Mouse (Mus musculus): ENCODE data around the gene Serpini2. TPM values are rescaled to one million over a fixed set of nuclear protein-coding genes. Genes with fewer than 3 reads are reported as not detected.

Gene Serpini2
- not detected in 2 replicates for polyA plus RNA-seq (2012)

DNA sequence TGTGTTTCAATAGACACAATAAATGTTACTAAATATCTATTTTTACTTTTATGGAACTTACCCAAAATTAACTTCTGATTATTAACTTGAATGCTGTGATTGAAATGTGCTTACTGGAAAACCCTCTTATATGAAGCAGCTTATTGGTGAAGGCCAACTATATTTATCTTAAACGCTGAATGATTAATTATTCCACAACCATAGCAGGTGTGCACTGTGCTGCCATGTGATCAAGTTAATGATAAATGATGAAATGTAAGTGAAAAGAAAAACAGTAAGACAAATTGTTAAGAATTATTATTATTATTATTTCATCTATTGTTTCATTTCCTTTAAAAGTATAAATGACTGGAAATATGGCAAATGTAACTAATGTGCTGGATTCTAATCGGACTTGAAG is at the start of gene Serpini2:
Serpini2 (minus strand) TSS at position 101 of the 400 bp plus-strand sequence.
- no peak for TF ChIP-seq GATA1 (IDR thresholded peaks at IDR 0.05; ENCODE audit: low read length)

DNA sequence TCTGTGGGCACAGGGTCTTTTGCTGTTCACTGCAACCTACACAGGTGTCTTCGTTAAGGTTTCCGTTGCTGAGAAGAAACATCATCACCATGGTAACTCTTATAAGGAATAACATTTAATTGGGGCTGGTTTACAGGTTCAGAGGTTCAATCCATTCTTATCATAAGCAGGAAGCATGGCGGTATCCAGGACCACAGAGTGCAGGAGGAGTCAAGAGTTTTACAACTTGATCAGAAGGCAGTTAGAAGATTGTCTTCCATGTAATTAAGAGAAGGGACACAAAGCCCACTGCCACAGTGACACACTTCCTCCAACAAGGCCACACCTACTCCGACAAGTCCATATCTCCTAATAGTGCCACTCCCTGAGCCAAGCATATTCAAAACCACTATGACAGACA is 39.0 kb upstream of the Serpini2 start:
- no peak for TF ChIP-seq GATA1 (IDR thresholded peaks at IDR 0.05; ENCODE audit: low read length)

DNA sequence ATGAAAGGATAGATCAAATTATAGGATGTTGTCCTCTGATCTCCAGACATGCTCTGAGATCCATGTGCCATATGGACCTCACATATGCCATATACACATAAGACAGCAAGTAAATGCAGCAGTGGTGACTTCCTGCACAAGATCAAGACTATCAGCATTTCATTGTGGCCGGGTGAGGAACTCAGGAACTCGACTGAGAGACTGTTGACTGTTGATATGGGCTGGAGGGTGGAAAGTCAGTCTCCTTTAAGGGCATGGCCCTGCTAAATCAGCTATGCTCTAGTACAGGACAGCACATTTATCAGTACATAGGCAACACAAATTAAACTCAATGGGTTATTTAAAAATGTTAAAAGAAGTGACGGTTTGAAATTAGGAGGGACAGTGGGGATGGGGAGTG is 38.4 kb upstream of the Serpini2 start:
- TF ChIP-seq GATA1 (IDR thresholded peaks at IDR 0.05; ENCODE audit: low read length), result no peak

DNA sequence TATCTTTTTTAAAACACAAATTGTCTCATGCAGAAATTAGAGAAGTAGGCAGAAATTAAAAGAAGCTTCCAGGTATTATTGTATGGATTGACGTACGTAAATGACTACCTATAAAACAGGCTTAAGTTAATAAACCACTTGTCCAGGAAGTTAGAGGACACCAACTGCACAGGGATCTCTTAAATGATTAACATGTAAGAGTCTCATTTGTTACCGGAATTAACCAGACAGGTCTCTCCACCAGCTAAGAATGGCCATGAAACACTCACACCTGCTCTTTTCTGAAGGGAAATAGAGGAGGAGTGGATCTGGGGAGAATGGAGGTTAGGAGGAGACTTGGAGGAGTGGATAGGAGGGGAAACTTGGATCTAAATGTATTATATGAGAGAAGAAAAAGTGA is 35.7 kb upstream of the Serpini2 start:
- no peak for TF ChIP-seq GATA1 (IDR thresholded peaks at IDR 0.05; ENCODE audit: low read length)

DNA sequence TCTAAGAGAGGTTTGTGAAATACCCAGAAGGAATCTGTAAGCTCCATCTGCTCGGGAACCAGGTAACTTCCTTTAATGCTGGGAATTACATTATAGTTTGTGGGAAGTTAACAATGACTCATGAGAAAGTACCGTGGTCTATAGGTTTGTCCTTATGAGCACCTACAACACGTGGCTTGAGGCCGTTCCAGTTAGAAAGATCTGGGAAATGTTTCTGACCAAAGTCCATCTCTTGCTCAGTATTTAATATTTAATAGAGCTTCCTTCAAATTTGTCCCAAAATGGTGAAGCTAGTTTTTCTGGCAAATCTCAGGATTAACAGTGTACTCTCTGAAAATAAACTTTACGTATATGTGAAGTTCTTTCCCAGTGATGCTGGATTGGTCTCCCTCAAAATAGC is 34.7 kb upstream of the Serpini2 start:
- TF ChIP-seq GATA1 (IDR thresholded peaks at IDR 0.05; ENCODE audit: low read length), result no peak

DNA sequence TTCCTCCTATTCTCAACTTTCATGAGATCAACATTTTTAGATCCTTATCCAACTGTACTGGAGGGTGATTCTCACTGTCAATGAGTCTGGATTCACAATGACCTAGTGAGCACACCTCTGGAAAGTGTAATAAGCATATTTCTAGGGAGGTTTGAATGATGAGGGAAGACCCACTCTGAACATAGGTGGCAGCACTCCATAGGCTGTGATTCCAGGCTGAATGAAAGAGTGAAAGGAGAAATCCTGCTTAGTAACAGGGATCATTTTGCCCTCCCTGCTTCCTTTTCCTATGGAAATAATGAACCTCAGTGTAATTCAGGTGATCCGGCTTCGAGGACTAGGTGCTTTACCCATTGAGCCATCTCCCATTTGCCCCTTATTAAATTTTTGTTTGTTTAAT is 31.2 kb upstream of the Serpini2 start:
- TF ChIP-seq GATA1 (IDR thresholded peaks at IDR 0.05; ENCODE audit: low read length), result no peak

DNA sequence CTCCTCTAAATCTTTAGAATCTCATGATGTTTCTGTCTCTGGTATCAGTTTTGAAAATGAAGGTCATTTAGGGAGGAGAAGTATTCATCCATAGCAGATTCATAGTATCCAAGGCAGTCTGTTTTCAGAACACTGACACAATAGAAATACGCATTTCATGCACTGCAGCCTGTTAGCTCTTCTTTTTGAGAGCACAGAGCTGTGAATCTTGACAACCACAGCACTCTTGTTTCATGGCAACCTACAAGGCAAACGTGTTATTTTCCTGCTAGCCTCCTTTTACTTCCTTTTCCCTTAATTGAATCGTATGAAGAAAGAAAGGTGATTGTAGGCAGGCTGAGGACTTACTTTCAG is 27.9 kb upstream of the Serpini2 start:
- no peak for TF ChIP-seq GATA1 (IDR thresholded peaks at IDR 0.05; ENCODE audit: low read length)

DNA sequence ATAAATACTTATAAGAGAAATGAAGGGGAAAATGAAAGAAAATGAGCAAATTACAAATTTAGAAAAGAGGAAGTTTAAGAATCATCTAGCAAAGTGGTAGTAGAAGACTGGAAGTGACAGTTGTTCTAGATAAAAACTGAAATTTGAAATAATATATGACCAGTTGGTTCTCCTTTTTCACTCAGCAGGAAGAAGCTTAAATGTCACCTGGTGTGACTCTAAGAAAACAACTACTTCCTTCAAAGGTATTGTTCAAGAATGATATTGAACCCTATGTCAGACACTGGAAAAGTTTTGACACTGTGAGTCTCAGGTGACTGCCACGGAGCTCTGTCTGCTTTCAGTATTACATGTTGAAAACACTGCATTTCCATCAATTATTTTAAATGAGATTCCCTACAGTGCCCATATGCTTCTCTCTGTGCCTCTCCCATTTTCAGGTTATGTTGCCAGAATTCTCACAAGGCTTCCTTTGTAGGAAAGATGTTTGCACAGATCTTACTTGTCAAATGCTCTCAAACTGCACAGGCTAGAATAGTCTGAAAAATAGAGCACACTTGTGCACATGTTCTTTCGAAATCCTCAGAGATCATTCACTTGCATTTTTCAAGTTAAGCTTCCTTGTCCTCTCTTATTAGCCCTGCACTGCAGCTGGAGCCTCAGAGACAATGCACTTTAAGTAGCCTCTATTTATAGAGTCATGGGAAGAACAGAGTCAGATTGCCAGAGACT is 27.3 kb upstream of the Serpini2 start:
- no peak for TF ChIP-seq GATA1 (IDR thresholded peaks at IDR 0.05; ENCODE audit: low read length)

DNA sequence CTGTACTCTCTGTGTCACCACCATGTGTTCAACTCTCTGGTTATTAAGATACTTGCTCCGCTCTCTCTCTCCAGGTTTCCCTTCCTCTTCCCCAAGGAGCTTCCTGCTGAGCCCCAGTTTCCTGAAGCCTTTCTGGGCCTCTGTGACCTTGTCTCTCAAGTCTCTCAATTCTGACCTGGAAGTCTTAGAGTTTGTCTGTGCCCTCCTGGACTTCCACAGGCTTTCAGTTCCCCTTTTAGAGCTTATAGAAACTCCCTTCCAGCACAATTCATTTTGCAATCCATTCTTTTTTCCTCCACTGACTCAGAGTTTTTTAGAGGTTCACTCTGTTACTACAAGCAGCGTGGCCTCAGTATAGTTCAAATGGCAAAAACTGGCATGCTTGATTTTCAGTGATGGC is 23.4 kb upstream of the Serpini2 start:
- TF ChIP-seq GATA1 (IDR thresholded peaks at IDR 0.05; ENCODE audit: low read length), result no peak

DNA sequence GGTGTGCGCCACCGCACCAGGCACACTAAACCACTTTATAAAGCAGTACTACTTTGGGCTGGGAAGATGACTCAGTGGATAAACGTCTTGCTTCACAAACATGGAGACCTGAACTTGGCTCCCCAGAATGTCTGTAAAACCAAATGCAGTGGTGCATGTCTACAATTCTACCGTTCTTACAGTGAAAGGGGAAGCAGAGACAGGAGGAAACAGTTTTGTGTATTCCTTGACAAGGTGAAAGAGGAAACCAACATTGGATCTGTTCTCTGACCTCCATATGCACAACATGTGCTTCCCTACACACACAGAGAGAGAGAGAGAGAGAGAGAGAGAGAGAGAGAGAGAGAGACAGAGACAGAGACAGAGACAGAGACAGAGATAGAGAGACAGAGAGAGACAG is 7.6 kb upstream of the Serpini2 start:
- no peak for TF ChIP-seq GATA1 (IDR thresholded peaks at IDR 0.05; ENCODE audit: low read length)

DNA sequence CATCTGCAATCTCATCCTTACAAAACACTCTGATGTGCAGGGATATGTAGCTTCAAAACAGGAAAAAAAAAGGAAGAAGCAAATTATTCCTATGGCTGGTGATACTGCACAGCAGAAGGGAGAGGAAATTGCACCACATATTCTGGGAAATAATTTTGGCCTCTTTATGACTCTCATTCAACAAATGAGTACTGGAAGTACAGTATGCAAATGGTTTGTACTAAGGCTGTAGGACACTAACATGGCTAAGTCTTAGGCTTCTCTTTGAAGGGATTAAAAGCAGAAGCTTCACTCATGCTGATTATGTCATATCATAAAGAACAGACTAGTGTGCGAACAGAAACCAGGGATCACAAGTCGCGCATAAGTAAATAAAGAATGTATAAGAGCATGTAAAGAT is 6.6 kb upstream of the Serpini2 start:
- no peak for TF ChIP-seq GATA1 (IDR thresholded peaks at IDR 0.05; ENCODE audit: low read length)

DNA sequence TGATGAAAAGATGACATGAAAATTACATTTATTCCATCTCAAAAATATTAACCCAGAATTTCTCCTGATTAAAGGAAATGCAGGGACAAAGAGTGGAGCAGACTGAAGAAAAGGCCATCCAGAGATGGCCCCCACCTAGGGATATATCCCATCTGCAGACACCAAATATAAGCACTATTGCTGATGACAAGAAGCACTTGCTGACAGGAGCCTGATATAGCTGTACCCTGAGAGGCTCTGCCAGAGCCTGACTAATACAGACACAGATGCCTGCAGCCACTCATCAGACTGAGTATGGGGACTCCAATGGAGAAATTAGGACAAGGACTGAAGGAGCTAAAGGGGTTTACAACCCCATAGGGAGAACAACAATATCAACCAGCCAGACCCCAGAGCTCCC is 5.2 kb upstream of the Serpini2 start:
- no peak for TF ChIP-seq GATA1 (IDR thresholded peaks at IDR 0.05; ENCODE audit: low read length)

DNA sequence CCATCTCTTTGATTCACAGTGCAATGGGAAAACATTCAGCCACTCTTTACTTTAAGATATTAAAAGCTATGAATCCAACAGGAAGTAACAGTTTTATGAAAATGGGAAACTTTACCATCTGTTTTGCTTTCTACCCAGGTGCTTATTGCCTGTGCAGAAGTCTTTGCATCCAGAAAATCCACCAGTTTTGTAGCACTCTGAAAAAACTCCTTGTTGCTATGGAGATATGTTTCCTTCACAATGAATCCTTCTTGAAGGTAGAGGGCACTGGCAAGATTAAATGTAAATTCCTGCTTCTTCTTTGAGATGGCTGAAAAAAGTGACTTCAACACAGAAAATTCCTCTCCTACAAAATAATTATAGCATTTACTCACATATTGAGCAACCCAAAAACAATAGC is 10.5 kb downstream of the Serpini2 start:
- no peak for TF ChIP-seq GATA1 (IDR thresholded peaks at IDR 0.05; ENCODE audit: low read length)

DNA sequence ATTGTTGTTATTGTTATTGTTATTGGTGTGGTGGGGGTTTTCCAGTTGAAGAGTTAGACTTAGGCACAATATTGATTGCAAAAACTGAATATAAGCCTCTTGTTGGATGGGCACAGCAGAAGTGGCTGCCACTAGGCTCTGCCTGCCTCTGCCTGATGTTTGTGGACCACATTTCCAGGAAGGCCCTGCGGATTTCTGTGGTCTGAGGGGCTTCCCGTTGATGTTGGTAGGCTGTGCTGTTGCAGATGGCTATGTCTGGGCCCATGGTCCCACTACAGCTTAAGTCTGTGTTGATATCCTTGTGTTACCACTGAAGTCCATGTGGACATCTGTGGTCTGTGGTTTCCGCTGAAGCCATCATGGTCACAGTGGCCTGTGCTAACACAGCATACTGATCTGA is 50.2 kb downstream of the Serpini2 start:
- no peak for TF ChIP-seq GATA1 (IDR thresholded peaks at IDR 0.05; ENCODE audit: low read length)

DNA sequence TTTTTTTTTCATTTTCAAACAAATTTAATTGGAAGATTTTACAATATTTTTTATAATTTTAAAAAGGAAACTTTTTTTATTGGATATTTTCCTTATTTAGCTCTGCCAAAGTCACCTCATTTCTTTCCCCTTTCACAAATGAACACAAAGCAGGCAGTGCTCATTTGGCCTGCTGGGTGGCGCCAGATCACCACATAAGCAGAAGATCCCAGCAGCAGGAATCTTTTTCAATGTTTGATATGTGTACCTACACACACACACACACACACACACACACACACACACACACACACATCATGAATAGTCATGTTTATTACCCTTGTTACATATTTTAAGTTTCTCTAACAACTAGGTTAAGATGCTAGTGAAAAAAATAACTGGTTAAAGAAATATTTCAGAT is 50.7 kb downstream of the Serpini2 start:
- no peak for TF ChIP-seq GATA1 (IDR thresholded peaks at IDR 0.05; ENCODE audit: low read length)

DNA sequence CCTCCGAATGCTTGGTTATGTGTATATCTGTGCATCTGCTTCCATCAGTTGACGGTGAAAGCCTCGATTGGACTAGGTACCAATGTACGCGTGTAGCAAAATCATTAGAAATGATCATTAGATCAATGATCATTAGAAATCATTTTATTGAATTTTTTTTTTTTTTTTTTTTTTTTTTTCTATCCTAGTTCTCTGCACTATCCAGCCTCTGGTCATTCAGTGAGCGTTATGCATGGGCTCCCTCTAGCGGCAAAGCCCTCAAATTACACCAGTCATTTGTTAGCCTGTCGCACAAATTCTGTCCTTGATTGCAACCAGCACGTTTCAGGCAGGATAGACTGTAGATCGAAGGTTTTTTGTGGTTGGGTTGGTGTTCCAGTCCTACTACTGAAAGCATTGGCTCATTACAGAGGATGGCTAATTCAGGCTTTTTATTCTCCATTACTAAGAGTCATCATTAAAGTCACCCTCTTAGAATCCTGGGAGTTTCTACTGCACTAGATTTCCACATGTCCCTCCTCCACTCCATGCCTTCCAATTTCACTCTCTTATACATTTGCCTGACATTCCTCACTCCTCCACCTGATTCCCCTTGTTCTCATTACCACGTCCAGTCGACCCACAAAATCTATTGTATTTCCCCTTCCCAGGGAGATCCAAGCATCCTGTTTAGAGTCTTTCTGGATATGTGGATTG is 66.9 kb downstream of the Serpini2 start:
- TF ChIP-seq GATA1 (IDR thresholded peaks at IDR 0.05; ENCODE audit: low read length), result no peak

Other genes with a start within 250 kb of the Serpini2 start
- not detected in 2 replicates for gene Zbbx, start 105.0 kb downstream of the Serpini2 start, polyA plus RNA-seq (2012)
- not detected in 2 replicates for gene Wdr49, start 212.1 kb upstream of the Serpini2 start, polyA plus RNA-seq (2012)

Data from G1E-ER4 (cell line).